Mouse (Mus musculus): Measurements from ENCODE around the gene Marc1.

DNA sequence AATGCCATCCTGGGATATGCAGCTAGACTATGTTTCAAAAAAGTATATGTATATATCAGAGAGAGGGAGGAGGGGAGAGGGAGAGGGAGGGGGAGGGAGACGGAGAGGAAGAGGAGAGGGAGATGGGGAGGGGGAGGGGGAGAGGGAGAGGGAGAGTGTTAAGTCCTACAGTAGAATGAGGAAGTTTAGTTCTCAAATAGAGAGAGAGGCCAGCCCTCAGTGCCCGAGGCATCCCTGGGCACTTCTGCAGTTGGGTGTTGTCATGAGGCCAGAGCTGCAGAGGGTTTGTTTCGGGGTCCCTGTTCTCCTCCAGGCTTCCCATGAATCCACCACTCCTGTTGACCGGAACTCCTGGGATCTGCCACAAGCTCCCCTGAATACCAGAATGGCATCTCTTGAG lies 27.5 kb downstream of the Marc1 start:
- TF ChIP-seq POLR2A (IDR thresholded peaks at IDR 0.05; ENCODE audit: low read depth, low read length) (no peak), CTCF (IDR thresholded peaks at IDR 0.05; ENCODE audit: extremely low read depth, insufficient read length, insufficient replicate concordance, low read depth, low read length) (no peak)
